10 mouse cellular contexts compared by ENCODE assay signal in the genomic region with DNA sequence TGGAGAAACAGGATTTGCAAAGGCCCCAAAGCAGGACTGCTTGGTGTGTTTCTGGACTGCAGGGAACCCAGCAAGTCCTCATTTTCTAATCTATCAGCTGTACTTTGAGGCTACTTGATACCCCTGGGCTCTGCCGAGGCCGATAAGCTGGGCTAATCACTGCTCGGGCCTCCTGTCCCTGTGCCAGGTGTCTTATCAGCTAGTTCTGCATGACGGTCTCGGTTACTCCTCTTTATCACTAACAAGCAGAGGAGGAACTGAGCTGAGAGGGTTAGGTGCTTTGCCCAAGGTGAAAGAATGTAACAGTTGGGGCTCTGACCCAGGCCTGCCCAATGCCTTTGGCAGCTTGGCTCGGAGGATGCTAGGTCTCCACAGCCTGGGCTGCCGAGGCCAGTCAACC. TPM values are rescaled to one million over a fixed set of nuclear protein-coding genes. Genes with fewer than 3 reads are reported as not detected.
DNase-seq lines count a peak whose midpoint lies in the region; ATAC-seq and TF ChIP-seq lines count a peak whose summit lies in the region.
"Had no signal": no experiment of that assay in that cellular context is flagged by ENCODE, and none has a peak within 500 bp of the region (broad histone marks: within the 10 kb centered on the region; RNA-seq: fewer than 3 reads in every experiment).

No protein-coding gene starts in this region.

- TF ChIP-seq CTCF in ES-Bruce4 (IDR thresholded peaks at IDR 0.05; ENCODE audit: low read depth, low read length) (no peak), MEL (IDR thresholded peaks at IDR 0.05 in 2 of 3, conservative IDR thresholded peaks at IDR 0.05 in 1 of 3; ENCODE audit: control insufficient read depth in 1 of 3, insufficient read depth in 1 of 3, low read depth in 2 of 3, low read length in 3 of 3, poor library complexity in 1 of 3, severe bottlenecking in 1 of 3) (no peak)
- no peak for TF ChIP-seq CTCF in heart, postnatal 0 days (IDR thresholded peaks at IDR 0.05; ENCODE audit: low read depth)

- H3K36me3 ChIP-seq in ES-Bruce4 (ENCODE audit: control insufficient read depth, insufficient read depth, low read length, poor library complexity, severe bottlenecking) (no peaks in the 10 kb centered on the region), MEL (ENCODE audit: control insufficient read depth in 1 of 2, insufficient read depth in 2 of 2, low read length in 2 of 2) (peaks cover 0 to 15% of the 10 kb centered on the region in 2 experiments; a peak in 2 of 4 replicates)
- 0 out of 2 replicates have a peak, but pooled peaks cover 5% of the 10 kb centered on the region for H3K36me3 ChIP-seq in heart, postnatal 0 days (replicated peaks; ENCODE audit: control insufficient read depth, insufficient read depth, low read length)
- H3K36me3 ChIP-seq: midbrain, embryonic 12.5 days had no signal

- TF ChIP-seq RAD21 in MEL (IDR thresholded peaks at IDR 0.05; ENCODE audit: low read depth, low read length) = no peak

- H3K27me3 ChIP-seq in ES-Bruce4 (ENCODE audit: control insufficient read depth, insufficient read depth, low read length, poor library complexity, severe bottlenecking) (no peaks in the 10 kb centered on the region), MEL (ENCODE audit: control insufficient read depth in 1 of 2, insufficient read depth in 2 of 2, low read length in 2 of 2) (no peaks in the 10 kb centered on the region)
- no peaks in the 10 kb centered on the region for H3K27me3 ChIP-seq in heart, postnatal 0 days (ENCODE audit: control insufficient read depth, insufficient read depth, low read length)
- H3K27me3 ChIP-seq: midbrain, embryonic 12.5 days had no signal

- H3K9me3 ChIP-seq in ES-Bruce4 (replicated peaks; ENCODE audit: control insufficient read depth, insufficient read depth, low read length, poor library complexity, severe bottlenecking) = no peaks in the 10 kb centered on the region
- no peaks in the 10 kb centered on the region for H3K9me3 ChIP-seq in MEL (replicated peaks; ENCODE audit: insufficient read depth, low read length)
- no peaks in the 10 kb centered on the region for H3K9me3 ChIP-seq in heart, postnatal 0 days (replicated peaks; ENCODE audit: control insufficient read depth, low read length)
- H3K9me3 ChIP-seq: midbrain, embryonic 12.5 days had no signal

- H3K4me2 ChIP-seq in heart, postnatal 0 days (ENCODE audit: low read depth, low read length) = no peak overlapping the region

- WGBS in heart, postnatal 0 days = 6% methylated on average over 7 of the region's 7 CpGs

- no peak for ATAC-seq in heart, postnatal 0 days (ENCODE audit: insufficient read depth, low read depth)

- H3K79me2 ChIP-seq in MEL (ENCODE audit: control insufficient read depth, insufficient read depth, low read length, poor library complexity) = no peaks in the 10 kb centered on the region

- 0 out of 2 replicates have a peak overlapping the region, but pooled peaks have one; percentile 17 for H3K27ac ChIP-seq in ES-Bruce4 (ENCODE audit: insufficient read depth, low read length)
- H3K27ac ChIP-seq in MEL (ENCODE audit: control insufficient read depth, low read depth, low read length) = peak overlapping the region; percentile 81
- H3K27ac ChIP-seq in heart, postnatal 0 days (ENCODE audit: low read depth) = peak overlapping the region; percentile 15
- H3K27ac ChIP-seq: hindbrain, postnatal 0 days; midbrain, embryonic 12.5 days had no signal

- TF ChIP-seq EP300 in ES-Bruce4 (IDR thresholded peaks at IDR 0.05; ENCODE audit: insufficient read depth, low read depth, low read length) (no peak), MEL (IDR thresholded peaks at IDR 0.05; ENCODE audit: low read depth in 1 of 2, low read length in 2 of 2) (peak; percentile 100)
- TF ChIP-seq EP300 in heart, postnatal 0 days (IDR thresholded peaks at IDR 0.05; ENCODE audit: low read depth) = no peak

- TF ChIP-seq POLR2A in ES-Bruce4 (IDR thresholded peaks at IDR 0.05; ENCODE audit: insufficient read depth, low read length) (no peak), MEL (IDR thresholded peaks at IDR 0.05; ENCODE audit: control insufficient read depth in 1 of 2, insufficient read depth in 1 of 2, low read depth in 1 of 2, low read length in 2 of 2, poor library complexity in 1 of 2) (no peak; a peak in 1 of 4 replicates)

- H3K4me3 ChIP-seq in ES-Bruce4 (ENCODE audit: low read depth, low read length) = no peak overlapping the region
- H3K4me3 ChIP-seq in MEL (ENCODE audit: control insufficient read depth in 1 of 2, insufficient read depth in 1 of 2, low read depth in 2 of 2, low read length in 2 of 2) = peak overlapping the region in 1 of 2 experiments; percentile 3; a peak in 1 of 4 replicates
- H3K4me3 ChIP-seq in heart, postnatal 0 days (ENCODE audit: low read depth, low read length) = no peak overlapping the region
- H3K4me3 ChIP-seq: midbrain, embryonic 12.5 days had no signal

- intact Hi-C loops in left cerebral cortex, postnatal 10 days (cut with DNase I) = no loop called here

- no peak overlapping the region for H3K9ac ChIP-seq in ES-Bruce4 (ENCODE audit: low read depth, poor library complexity, severe bottlenecking)
- no peak overlapping the region for H3K9ac ChIP-seq in MEL (ENCODE audit: control insufficient read depth, low read depth, low read length, poor library complexity, severe bottlenecking)
- no peak overlapping the region for H3K9ac ChIP-seq in heart, postnatal 0 days (replicated peaks; ENCODE audit: low read depth, low read length)

- H3K4me1 ChIP-seq in ES-Bruce4 (ENCODE audit: control insufficient read depth, insufficient read depth, low read length) (peaks cover 5% of the 10 kb centered on the region), MEL (ENCODE audit: control insufficient read depth in 1 of 2, insufficient read depth in 2 of 2, low read length in 2 of 2) (peaks cover 4 to 15% of the 10 kb centered on the region in 2 experiments; a peak in 3 of 4 replicates)
- H3K4me1 ChIP-seq in heart, postnatal 0 days (ENCODE audit: control insufficient read depth, insufficient read depth) = peaks cover 5% of the 10 kb centered on the region; the same call in 1 of the 2 replicates

- DNase-seq in MEL (ENCODE audit: low read depth, low spot score) = peak; percentile 96
- no peak for DNase-seq in heart, postnatal 0 days (ENCODE audit: low spot score)
- DNase-seq in ovary, postnatal 14 days (ENCODE audit: low spot score) = peak; percentile 13
- DNase-seq in left cerebral cortex, postnatal 10 days (ENCODE audit: extremely low spot score in 1 of 2, low spot score in 2 of 2) = no peak
- no peak for DNase-seq in adrenal gland, postnatal 14 days
- no peak for DNase-seq in right cerebral cortex, postnatal 25 days

RNA-seq across cellular contexts. Expression of gene Smtnl1, which starts 10.6 kb away (rescaled TPM):
- polyA plus RNA-seq in ES-Bruce4 (2011; ENCODE audit: insufficient read depth, insufficient read length, low read depth, missing spikeins) (2.6 and 2.8 TPM in 2 replicates), MEL (2012; ENCODE audit: insufficient read depth in 1 of 2, insufficient read length in 2 of 2, low read depth in 1 of 2, low replicate concordance in 2 of 2, missing spikeins in 1 of 2) (not detected)
- total RNA-seq in MEL (2012; rRNA removed) = not detected in 2 replicates
- total RNA-seq in heart, postnatal 0 days (2014; rRNA removed; ENCODE audit: low replicate concordance) = not detected in 2 replicates
- 0.07 and 0.12 TPM in 2 replicates for polyA plus RNA-seq in heart, postnatal 0 days (2015; fragmentation: Nextera tagmentation; extraction: Ambion mirVana)
- not detected for total RNA-seq in left cerebral cortex, postnatal 10 days (2021)
- not detected in 2 replicates for total RNA-seq in adrenal gland, postnatal 14 days (2021)
- total RNA-seq: hindbrain, postnatal 0 days; layer of hippocampus, postnatal 14 days had no signal
- polyA plus RNA-seq: hindbrain, postnatal 0 days had no signal

RNA-seq across cellular contexts. Expression of gene Ube2l6, which starts 13.3 kb away (rescaled TPM):
- polyA plus RNA-seq in ES-Bruce4 (2011; ENCODE audit: insufficient read depth, insufficient read length, low read depth, missing spikeins) (12.6 and 14.3 TPM in 2 replicates), MEL (2012; ENCODE audit: insufficient read depth in 1 of 2, insufficient read length in 2 of 2, low read depth in 1 of 2, low replicate concordance in 2 of 2, missing spikeins in 1 of 2) (10 to 100 TPM in 1 of 2 experiments, not detected in 1; 37.0 TPM)
- 8.8 and 17.5 TPM in 2 replicates for total RNA-seq in MEL (2012; rRNA removed)
- total RNA-seq in heart, postnatal 0 days (2014; rRNA removed; ENCODE audit: low replicate concordance) = 40.0 and 47.0 TPM in 2 replicates
- 29.8 and 36.9 TPM in 2 replicates for polyA plus RNA-seq in heart, postnatal 0 days (2015; fragmentation: Nextera tagmentation; extraction: Ambion mirVana)
- total RNA-seq in left cerebral cortex, postnatal 10 days (2021) = 1 to 10 TPM; 6.5 to 6.8 TPM
- 45.6 and 48.7 TPM in 2 replicates for total RNA-seq in adrenal gland, postnatal 14 days (2021)

RNA-seq across cellular contexts. Expression of gene Timm10, which starts 14.9 kb away (rescaled TPM):
- polyA plus RNA-seq in ES-Bruce4 (2011; ENCODE audit: insufficient read depth, insufficient read length, low read depth, missing spikeins) = 40.8 and 47.3 TPM in 2 replicates
- total RNA-seq in MEL (2012; rRNA removed) = 165 and 193 TPM in 2 replicates
- polyA plus RNA-seq in MEL (2012; ENCODE audit: insufficient read depth in 1 of 2, insufficient read length in 2 of 2, low read depth in 1 of 2, low replicate concordance in 2 of 2, missing spikeins in 1 of 2) = 100 to 1,000 TPM in 1 of 2 experiments, not detected in 1; 129 TPM
- total RNA-seq in heart, postnatal 0 days (2014; rRNA removed; ENCODE audit: low replicate concordance) = 117 and 140 TPM in 2 replicates
- 129 and 133 TPM in 2 replicates for polyA plus RNA-seq in heart, postnatal 0 days (2015; fragmentation: Nextera tagmentation; extraction: Ambion mirVana)
- 10 to 100 TPM; 62.8 to 66.7 TPM for total RNA-seq in left cerebral cortex, postnatal 10 days (2021)
- 54.2 and 73.7 TPM in 2 replicates for total RNA-seq in adrenal gland, postnatal 14 days (2021)

RNA-seq across cellular contexts. Expression of gene Slc43a1, which starts 26.8 kb away (rescaled TPM):
- polyA plus RNA-seq in ES-Bruce4 (2011; ENCODE audit: insufficient read depth, insufficient read length, low read depth, missing spikeins) = 11.5 and 12.3 TPM in 2 replicates
- total RNA-seq in MEL (2012; rRNA removed) = 93.3 and 131 TPM in 2 replicates
- polyA plus RNA-seq in MEL (2012; ENCODE audit: insufficient read depth in 1 of 2, insufficient read length in 2 of 2, low read depth in 1 of 2, low replicate concordance in 2 of 2, missing spikeins in 1 of 2) = 100 to 1,000 TPM in 1 of 2 experiments, 10 to 100 TPM in 1; 69.8 to 108 TPM
- total RNA-seq in heart, postnatal 0 days (2014; rRNA removed; ENCODE audit: low replicate concordance) = 3.9 and 14.1 TPM in 2 replicates
- 2.8 and 2.9 TPM in 2 replicates for polyA plus RNA-seq in heart, postnatal 0 days (2015; fragmentation: Nextera tagmentation; extraction: Ambion mirVana)
- under 1 TPM; 0.34 to 0.43 TPM for total RNA-seq in left cerebral cortex, postnatal 10 days (2021)
- 5.2 and 9.3 TPM in 2 replicates for total RNA-seq in adrenal gland, postnatal 14 days (2021)

RNA-seq across cellular contexts. Expression of gene Serping1, which starts 36.6 kb away (rescaled TPM):
- polyA plus RNA-seq in ES-Bruce4 (2011; ENCODE audit: insufficient read depth, insufficient read length, low read depth, missing spikeins) (17.2 and 19.2 TPM in 2 replicates), MEL (2012; ENCODE audit: insufficient read depth in 1 of 2, insufficient read length in 2 of 2, low read depth in 1 of 2, low replicate concordance in 2 of 2, missing spikeins in 1 of 2) (not detected)
- not detected in 2 replicates for total RNA-seq in MEL (2012; rRNA removed)
- 26.3 and 31.2 TPM in 2 replicates for total RNA-seq in heart, postnatal 0 days (2014; rRNA removed; ENCODE audit: low replicate concordance)
- polyA plus RNA-seq in heart, postnatal 0 days (2015; fragmentation: Nextera tagmentation; extraction: Ambion mirVana) = 37.1 and 38.8 TPM in 2 replicates
- 1 to 10 TPM; 4.7 to 6.9 TPM for total RNA-seq in left cerebral cortex, postnatal 10 days (2021)
- 73.1 and 93.2 TPM in 2 replicates for total RNA-seq in adrenal gland, postnatal 14 days (2021)

Comparison
In these comparisons a context has a peak if more than half of its experiments do, and no peak if none do; other contexts are left out.
1. H3K27ac ChIP-seq: peak in every context shown above with its lines; median percentile 81 in MEL; 17 in ES-Bruce4; 15 in heart, postnatal 0 days.
2. DNase-seq: peak in MEL (single experiment) and ovary, postnatal 14 days (single experiment); none in heart, postnatal 0 days (single experiment), left cerebral cortex, postnatal 10 days (0 of 2), adrenal gland, postnatal 14 days (single experiment) and right cerebral cortex, postnatal 25 days (single experiment).